Mouse (Mus musculus) heart, embryonic 16.5 days (tissue): ENCODE measurements at regions not wholly inside any gene's neighbourhood (a gene's known extent, or its start where the extent isn't known, plus 50 kb on each side); places are given as distances from the start of the nearest gene placed in this dataset.

Experiments used
- ATAC-seq: fragments of 200-750 bp; cut with Nextera tagmentation; replicated peaks from 2 replicates; pipeline ENCODE4 v1.8.0; 2017; ENCODE audit warnings: moderate number of reproducible peaks; ENCODE audit not compliant: insufficient read depth, low FRiP score; ENCODE audit errors: extremely low read depth
- H3K27ac ChIP-seq: fragments of 300-500 bp; sonication (generic); 2 replicates; pipeline ENCODE4 v1.5.1; 2014; ENCODE audit warnings: mild to moderate bottlenecking, low read length, control low read depth, moderate library complexity
- H3K27me3 ChIP-seq: fragments of 300-500 bp; sonication (generic); 2 replicates; pipeline ENCODE4 v1.6.1; 2014; ENCODE audit warnings: low read length, mixed read lengths; ENCODE audit not compliant: control insufficient read depth, insufficient read depth
- H3K36me3 ChIP-seq: fragments of 300-500 bp; sonication (generic); 2 replicates; pipeline ENCODE4 v1.6.1; 2014; ENCODE audit not compliant: control insufficient read depth, insufficient read depth
- H3K4me1 ChIP-seq: fragments of 300-500 bp; sonication (generic); 2 replicates; pipeline ENCODE4 v1.6.1; 2014; ENCODE audit warnings: low read length, mixed read lengths; ENCODE audit not compliant: control insufficient read depth, insufficient read depth
- H3K4me2 ChIP-seq: fragments of 300-500 bp; sonication (generic); 2 replicates; pipeline ENCODE4 v1.6.1; 2014; ENCODE audit warnings: low read depth, mild to moderate bottlenecking, control low read depth, low read length
- H3K4me3 ChIP-seq: fragments of 300-500 bp; sonication (generic); 2 replicates; pipeline ENCODE4 v1.5.1; 2014; ENCODE audit warnings: mild to moderate bottlenecking, control low read depth, low read length
- H3K9ac ChIP-seq: fragments of 300-500 bp; sonication (generic); 2 replicates; pipeline ENCODE4 v1.6.1; 2014; ENCODE audit warnings: low read length, control low read depth
- H3K9me3 ChIP-seq: fragments of 300-500 bp; sonication (generic); replicated peaks from 2 replicates; pipeline ENCODE4 v1.6.1; 2016; ENCODE audit warnings: low read length; ENCODE audit not compliant: control insufficient read depth
- WGBS: fragments of 180-500 bp; shearing (Covaris S2); extraction: QIAGEN DNeasy Blood & Tissue Kit; methylation state at CpG from one replicate; pipeline ENCODE4 v1.1.7; 2014; 5-methylcytosine and 5-hydroxymethylcytosine counted together

DNA sequence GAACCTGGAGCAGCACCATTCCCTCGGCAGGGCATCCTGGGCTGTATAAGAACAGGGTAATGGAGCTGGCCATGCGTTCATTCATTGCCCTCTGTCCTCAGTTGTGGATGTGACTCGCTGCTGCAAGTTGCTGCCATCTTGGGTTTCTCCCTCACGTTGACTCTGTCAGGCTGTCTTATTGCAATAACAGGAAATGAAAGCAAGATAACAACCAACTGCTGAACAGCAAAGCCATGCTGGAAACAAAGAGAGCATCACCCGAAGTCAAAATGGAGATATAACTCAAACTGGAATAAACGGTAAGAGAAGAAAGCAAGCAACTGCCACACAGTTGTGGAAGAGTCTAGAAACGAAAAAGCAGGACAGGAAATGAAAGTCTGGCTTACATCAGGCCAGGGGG is 188.5 kb downstream of the Bcl11b start:
- Histone ChIP-seq H3K27me3 (no peaks in the 10 kb centered on the region), H3K9ac (no peak overlapping the region), H3K36me3 (no peaks in the 10 kb centered on the region), H3K27ac (no peak overlapping the region), H3K9me3 (peaks cover 2% of the 10 kb centered on the region; the same call in 1 of the 2 replicates), H3K4me1 (no peaks in the 10 kb centered on the region), H3K4me3 (no peak overlapping the region), H3K4me2 (no peak overlapping the region)
- ATAC-seq: no peak
- 58% methylated on average over 7 of the region's 7 CpGs for WGBS

DNA sequence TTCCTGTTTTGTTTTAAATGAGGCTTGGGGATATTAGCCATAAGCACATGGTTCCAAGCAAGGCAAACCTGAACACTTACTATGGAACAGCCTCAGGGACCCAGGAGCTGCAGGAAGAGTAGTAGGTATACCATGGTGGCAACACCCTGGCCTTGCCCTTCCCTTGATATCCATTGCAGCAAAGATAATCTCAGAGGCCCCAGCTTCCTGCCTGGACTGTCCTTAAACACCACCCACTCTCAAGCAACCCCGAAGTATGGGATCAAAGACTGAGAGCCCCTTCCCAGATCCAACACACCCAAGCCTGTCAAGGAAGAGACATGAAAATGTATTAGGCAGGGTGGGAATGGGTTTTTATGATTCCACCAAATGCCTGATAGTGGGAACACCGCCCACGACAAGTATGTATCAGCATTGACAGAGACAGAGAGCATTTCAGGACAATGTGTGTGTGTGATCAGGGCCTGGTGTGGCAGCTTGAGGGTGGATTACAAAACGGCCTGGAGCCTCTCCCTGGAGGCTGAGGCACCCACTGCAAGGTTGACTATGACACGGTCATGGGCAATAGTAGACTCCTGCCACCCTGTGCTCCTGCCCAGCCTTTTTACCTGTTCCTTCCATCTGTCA is 179.5 kb downstream of the Bcl11b start:
- no peaks in the 10 kb centered on the region for H3K36me3 ChIP-seq

DNA sequence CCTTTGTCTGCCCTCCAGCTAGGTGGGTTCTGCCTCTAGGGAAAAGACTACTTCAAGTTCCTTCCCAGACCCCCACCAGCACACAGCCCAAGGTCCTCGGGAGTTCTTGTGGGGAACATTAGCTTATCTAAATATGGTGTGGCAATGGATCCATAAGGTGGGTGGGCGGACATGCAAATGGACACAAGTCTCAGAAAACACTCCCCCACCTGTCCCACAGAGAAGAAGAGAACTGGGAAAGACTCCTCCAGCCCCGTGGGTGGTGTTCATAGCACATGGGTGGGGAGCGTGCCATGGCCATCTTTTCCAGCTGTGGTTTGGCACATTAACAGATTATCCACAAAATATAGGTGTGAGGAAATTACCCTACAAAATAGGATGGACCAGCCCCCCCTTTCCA is 177.5 kb downstream of the Bcl11b start:
- Histone ChIP-seq H3K4me2 (no peak overlapping the region), H3K27ac (no peak overlapping the region), H3K4me3 (no peak overlapping the region), H3K27me3 (no peaks in the 10 kb centered on the region), H3K9me3 (no peaks in the 10 kb centered on the region; the same call in 1 of the 2 replicates), H3K36me3 (no peaks in the 10 kb centered on the region), H3K4me1 (no peaks in the 10 kb centered on the region), H3K9ac (no peak overlapping the region)
- 84% methylated on average over 4 of the region's 4 CpGs for WGBS
- ATAC-seq: no peak

More for the DNA sequence above, 179.5 kb downstream of the Bcl11b start:
- no peak for ATAC-seq
- no peaks in the 10 kb centered on the region for H3K27me3 ChIP-seq
- no peak overlapping the region for H3K4me3 ChIP-seq
- H3K4me1 ChIP-seq: no peaks in the 10 kb centered on the region
- no peak overlapping the region for H3K27ac ChIP-seq
- 84% methylated on average over 5 of the region's 5 CpGs for WGBS
- H3K4me2 ChIP-seq: no peak overlapping the region
- no peak overlapping the region for H3K9ac ChIP-seq
- H3K9me3 ChIP-seq: no peaks in the 10 kb centered on the region; the same call in 1 of the 2 replicates

DNA sequence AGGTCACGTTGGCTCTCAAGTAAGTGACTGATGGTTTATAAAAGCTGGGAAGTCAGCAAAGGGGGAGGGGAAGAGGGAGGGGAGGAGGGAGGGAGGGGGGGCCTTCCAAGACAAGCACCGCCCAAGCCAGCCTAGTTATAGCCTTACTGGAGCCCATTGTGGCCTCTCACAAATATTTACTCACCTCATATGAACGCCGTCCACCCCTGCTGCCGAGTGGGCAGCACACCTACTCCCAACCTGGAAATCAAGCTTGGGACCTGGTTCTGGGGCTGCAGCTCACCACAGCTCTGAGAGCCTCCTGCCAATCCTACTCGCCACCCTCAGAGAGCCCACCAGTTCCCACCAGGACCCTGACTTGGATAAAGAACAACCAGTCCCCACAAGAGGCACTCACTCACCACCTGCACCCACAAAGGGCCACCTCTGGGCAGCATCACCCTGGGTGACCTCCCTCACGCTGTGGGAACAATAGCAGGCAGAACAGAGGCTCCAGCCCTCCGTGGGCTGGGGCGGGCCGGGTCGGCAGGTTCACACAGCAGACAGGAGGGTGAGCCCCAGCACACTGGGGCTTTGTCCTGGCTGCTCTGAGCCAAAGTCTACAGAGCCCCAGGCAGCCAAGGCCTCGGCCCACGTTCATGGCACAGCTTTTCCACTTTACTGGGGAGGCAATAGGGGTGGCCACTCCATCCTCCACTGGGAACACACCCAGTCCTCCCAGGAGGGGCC is 171.8 kb downstream of the Bcl11b start:
- WGBS: 43% methylated on average over 13 of the region's 13 CpGs
- no peaks in the 10 kb centered on the region for H3K36me3 ChIP-seq
- no peak overlapping the region for H3K4me2 ChIP-seq
- H3K9ac ChIP-seq: no peak overlapping the region
- no peaks in the 10 kb centered on the region for H3K9me3 ChIP-seq
- 0 out of 2 replicates have a peak, but pooled peaks cover 3% of the 10 kb centered on the region for H3K4me1 ChIP-seq
- no peak overlapping the region for H3K4me3 ChIP-seq
- ATAC-seq: no peak
- H3K27ac ChIP-seq: no peak overlapping the region
- H3K27me3 ChIP-seq: no peaks in the 10 kb centered on the region

DNA sequence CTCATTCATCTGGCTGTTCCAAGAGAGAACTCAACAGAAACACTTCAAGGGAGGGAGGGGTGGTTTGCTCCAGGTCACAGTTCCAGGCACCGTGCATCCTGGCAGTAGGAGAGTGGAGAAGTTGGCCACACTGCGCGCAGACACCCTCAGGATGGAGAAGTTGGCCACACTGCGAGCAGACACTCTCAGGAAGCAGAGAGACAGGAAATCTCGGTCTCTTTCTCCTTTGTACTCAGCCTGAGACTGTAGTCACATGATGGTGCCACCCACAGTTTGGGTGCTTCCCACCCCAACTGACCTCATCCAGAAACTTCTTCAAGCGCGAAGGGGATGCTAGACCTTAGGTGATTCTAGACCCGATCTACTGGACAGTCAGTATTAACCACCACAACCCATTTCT is 170.4 kb downstream of the Bcl11b start:
- Histone ChIP-seq H3K4me1 (0 out of 2 replicates have a peak, but pooled peaks cover 3% of the 10 kb centered on the region), H3K27me3 (no peaks in the 10 kb centered on the region), H3K9ac (no peak overlapping the region), H3K36me3 (no peaks in the 10 kb centered on the region), H3K4me2 (no peak overlapping the region), H3K27ac (no peak overlapping the region), H3K9me3 (peaks cover 3% of the 10 kb centered on the region), H3K4me3 (no peak overlapping the region)
- no peak for ATAC-seq
- WGBS: 93% methylated on average over 8 of the region's 8 CpGs

DNA sequence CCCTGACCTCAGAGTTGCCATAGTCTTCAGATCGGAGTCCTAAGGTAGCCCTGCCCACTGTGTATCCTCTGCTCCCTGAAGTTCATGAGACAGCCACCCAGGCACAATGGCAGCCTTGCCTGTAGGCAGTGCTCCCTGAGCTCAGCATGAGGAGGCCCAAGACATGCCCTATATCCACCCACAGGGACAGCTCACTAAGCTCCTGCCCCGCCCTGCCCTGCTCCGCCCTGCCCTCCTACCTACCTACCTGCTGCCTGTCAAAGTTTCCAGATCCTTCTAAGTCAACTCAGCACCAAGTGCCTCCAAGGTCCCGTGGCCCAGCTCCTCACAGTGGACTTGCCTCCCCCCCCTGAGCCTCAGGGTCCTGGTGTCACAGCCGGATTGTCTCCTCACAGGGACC is 168.9 kb downstream of the Bcl11b start:
- Histone ChIP-seq H3K4me2 (no peak overlapping the region), H3K4me3 (no peak overlapping the region), H3K4me1 (0 out of 2 replicates have a peak, but pooled peaks cover 3% of the 10 kb centered on the region), H3K9me3 (peaks cover 3% of the 10 kb centered on the region), H3K27ac (no peak overlapping the region), H3K9ac (no peak overlapping the region), H3K36me3 (no peaks in the 10 kb centered on the region), H3K27me3 (no peaks in the 10 kb centered on the region)
- no peak for ATAC-seq
- 83% methylated on average over 5 of the region's 5 CpGs for WGBS

DNA sequence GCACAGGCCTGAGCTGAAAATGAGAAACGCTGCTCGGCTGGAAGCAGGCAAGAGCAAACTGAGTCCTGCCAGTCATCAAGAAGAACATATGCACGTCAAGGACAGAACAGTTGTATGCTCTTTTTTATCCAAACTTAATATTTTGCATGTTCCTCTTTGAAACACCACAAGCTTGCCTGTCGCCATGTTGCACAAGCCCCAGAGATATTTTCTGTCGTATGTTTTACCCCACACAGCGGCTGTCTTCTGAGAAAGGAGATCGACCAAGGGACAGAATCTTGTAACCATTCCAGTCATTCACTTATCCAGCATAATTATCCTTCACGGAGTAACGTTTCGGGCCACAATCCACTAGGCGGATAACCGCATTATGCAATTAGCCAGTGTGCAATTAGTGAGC is 165.7 kb downstream of the Bcl11b start:
- no peak overlapping the region for H3K9ac ChIP-seq
- H3K27me3 ChIP-seq: no peaks in the 10 kb centered on the region
- H3K4me1 ChIP-seq: no peaks in the 10 kb centered on the region
- H3K36me3 ChIP-seq: no peaks in the 10 kb centered on the region
- no peak for ATAC-seq
- no peak overlapping the region for H3K4me3 ChIP-seq
- no peak overlapping the region for H3K4me2 ChIP-seq
- peaks cover 3% of the 10 kb centered on the region for H3K9me3 ChIP-seq
- H3K27ac ChIP-seq: no peak overlapping the region
- WGBS: 93% methylated on average over 12 of the region's 12 CpGs

DNA sequence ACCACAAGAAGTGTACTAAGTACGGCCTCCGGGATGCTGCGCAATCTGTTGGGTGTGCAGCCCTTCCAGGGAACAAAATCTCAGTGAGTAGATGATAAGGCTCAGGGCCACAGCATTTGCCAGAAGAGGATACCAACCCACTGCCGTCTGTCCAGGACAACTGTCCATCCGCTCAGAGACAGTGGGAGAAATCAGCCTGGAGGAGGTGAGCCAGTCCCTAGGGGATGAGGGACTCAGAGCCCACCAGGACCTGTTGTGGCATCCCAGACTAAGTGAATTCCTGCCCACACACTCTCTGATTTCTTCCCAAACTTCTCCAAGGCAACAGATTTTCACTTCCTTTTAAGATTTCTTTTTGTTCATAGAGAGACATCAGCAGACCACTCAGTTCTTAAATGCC is 158.8 kb downstream of the Bcl11b start:
- no peak overlapping the region for H3K27ac ChIP-seq
- H3K27me3 ChIP-seq: no peaks in the 10 kb centered on the region
- H3K9me3 ChIP-seq: no peaks in the 10 kb centered on the region
- ATAC-seq: no peak
- WGBS: 79% methylated on average over 5 of the region's 5 CpGs
- H3K4me3 ChIP-seq: no peak overlapping the region
- H3K4me2 ChIP-seq: no peak overlapping the region
- H3K4me1 ChIP-seq: no peaks in the 10 kb centered on the region
- no peaks in the 10 kb centered on the region for H3K36me3 ChIP-seq
- H3K9ac ChIP-seq: no peak overlapping the region

DNA sequence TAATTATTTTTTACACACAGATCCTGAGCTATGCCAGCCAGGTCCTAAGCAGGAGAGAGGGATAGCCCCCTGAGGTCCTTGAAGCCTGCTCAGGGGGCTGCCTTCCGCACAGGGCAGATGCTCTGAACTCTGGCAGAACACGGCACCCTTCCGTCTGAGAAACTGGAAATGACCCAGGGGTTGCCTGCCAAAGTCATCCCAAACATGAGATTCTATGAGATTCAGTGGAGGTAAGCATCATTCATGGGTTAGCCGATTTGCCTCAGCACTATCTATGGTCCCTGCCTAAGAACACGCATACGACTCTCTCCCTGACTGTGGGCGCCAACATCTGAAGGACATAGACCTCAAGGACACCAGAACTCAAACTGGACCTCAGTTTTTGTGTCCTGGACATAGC is 152.8 kb downstream of the Bcl11b start:
- H3K4me1 ChIP-seq: no peaks in the 10 kb centered on the region
- H3K9ac ChIP-seq: no peak overlapping the region
- H3K4me2 ChIP-seq: no peak overlapping the region
- no peak overlapping the region for H3K27ac ChIP-seq
- WGBS: 80% methylated on average over 7 of the region's 7 CpGs
- H3K27me3 ChIP-seq: peaks cover 2% of the 10 kb centered on the region; the same call in 1 of the 2 replicates
- no peaks in the 10 kb centered on the region for H3K36me3 ChIP-seq
- no peak for ATAC-seq
- no peaks in the 10 kb centered on the region for H3K9me3 ChIP-seq
- H3K4me3 ChIP-seq: no peak overlapping the region
